Mouse (Mus musculus) G1E (cell line): ENCODE data around the gene Tff1.

ENCODE experiments used
- CTCF ChIP-seq: IDR thresholded peaks from 2 replicates; pipeline ENCODE4 v1.5.1; 2012; ENCODE audit warnings: low read depth, low read length, inconsistent platforms, mixed read lengths
- GATA1 ChIP-seq: IDR thresholded peaks from 2 replicates; pipeline ENCODE4 v1.6.1; 2012; ENCODE audit warnings: borderline replicate concordance, low read length, inconsistent platforms, mixed read lengths
- GATA2 ChIP-seq: IDR thresholded peaks from 2 replicates; pipeline ENCODE4 v1.6.1; 2012; ENCODE audit warnings: low read depth, low read length, inconsistent platforms, borderline replicate concordance
- POLR2AphosphoS5 ChIP-seq: IDR thresholded peaks from 2 replicates; pipeline ENCODE4 v1.6.1; 2012; ENCODE audit warnings: low read depth, low read length, inconsistent platforms; ENCODE audit not compliant: insufficient replicate concordance
- TAL1 ChIP-seq: conservative IDR thresholded peaks from 2 replicates; pipeline ENCODE4 v1.6.1; 2012; ENCODE audit warnings: low read depth, low read length, inconsistent platforms, mixed read lengths

DNA sequence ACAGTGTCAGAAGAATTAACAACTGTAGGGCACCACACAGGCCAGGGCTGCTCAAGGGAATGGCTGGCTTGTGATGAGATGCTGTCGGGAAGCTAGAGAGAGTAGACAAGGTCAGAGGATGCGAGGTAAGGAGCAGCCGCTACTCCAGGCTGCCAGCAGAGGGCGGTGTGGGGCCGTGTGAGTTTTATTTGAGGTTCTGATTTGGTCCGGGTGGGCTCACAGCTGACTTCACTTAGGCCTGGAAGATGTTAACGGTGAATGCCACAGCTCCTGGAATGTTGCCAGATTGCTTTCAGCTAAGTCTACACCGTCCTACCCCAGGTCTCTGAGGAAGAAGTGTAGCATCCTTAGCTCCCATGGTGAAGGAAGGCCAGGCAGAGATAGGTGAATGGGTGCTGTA lies 43.1 kb downstream of the Tff1 start:
- TF ChIP-seq CTCF (no peak), POLR2AphosphoS5 (no peak), TAL1 (no peak), GATA2 (no peak), GATA1 (no peak)
